Comparison of ENCODE assay signal across 30 mouse cellular contexts in genomic region chr16:37405536-37405935, GRCm38 (mm10). TPM values are rescaled to one million over a fixed set of nuclear protein-coding genes. Genes with fewer than 3 reads are reported as not detected.
A peak's percentile ranks its signal among the peaks of the same experiment; 100 is the strongest.
DNase-seq lines count a peak whose midpoint lies in the region; ATAC-seq and TF ChIP-seq lines count a peak whose summit lies in the region.
"Had no signal": no experiment of that assay in that cellular context is flagged by ENCODE, and none has a peak within 500 bp of the region (broad histone marks: within the 10 kb centered on the region; RNA-seq: fewer than 3 reads in every experiment).

No protein-coding gene starts in this region.

- peak in 1 of 2 experiments; percentile 25 for DNase-seq in layer of hippocampus, adult 2 months (ENCODE audit: low spot score in 2 of 2)
- no peak for DNase-seq in layer of hippocampus, adult 9-10 months (ENCODE audit: low spot score)
- DNase-seq in layer of hippocampus, adult 8-10 months (ENCODE audit: low spot score in 2 of 2), result peak; percentile 30 to 33
- peak; percentile 50 to 69 for DNase-seq in right cerebral cortex, postnatal 10 days (ENCODE audit: low spot score in 2 of 2)
- no peak for DNase-seq in cerebellum, adult 18-20 months
- DNase-seq: adrenal gland, postnatal 14 days; cerebellum, adult 2 months; cerebellum, postnatal 14 days; gastrocnemius, postnatal 10 days; heart, postnatal 36 days; kidney, adult 9 months; lung, postnatal 36 days; thymus, adult 18-20 months; thymus, postnatal 36 days had no signal

- H3K36me3 ChIP-seq in intestine, embryonic 16.5 days (ENCODE audit: control insufficient read depth, insufficient read depth, low read length), result no peaks in the 10 kb centered on the region
- no peaks in the 10 kb centered on the region for H3K36me3 ChIP-seq in intestine, embryonic 15.5 days
- H3K36me3 ChIP-seq: hindbrain, embryonic 12.5 days; limb, embryonic 13.5 days had no signal

- no peaks in the 10 kb centered on the region for H3K4me1 ChIP-seq in intestine, embryonic 16.5 days (ENCODE audit: control insufficient read depth, insufficient read depth, low read length)
- no peaks in the 10 kb centered on the region for H3K4me1 ChIP-seq in intestine, embryonic 15.5 days (replicated peaks)
- H3K4me1 ChIP-seq: forebrain, embryonic 13.5 days; hindbrain, embryonic 12.5 days; limb, embryonic 13.5 days had no signal

- WGBS in intestine, embryonic 16.5 days, result 59% methylated on average over 4 of the region's 4 CpGs
- 68% methylated on average over 4 of the region's 4 CpGs for WGBS in intestine, embryonic 15.5 days

- ATAC-seq in intestine, embryonic 16.5 days, result 0 out of 2 replicates have a peak, but pooled peaks have one; percentile 13
- no peak for ATAC-seq in intestine, embryonic 15.5 days
- no peak for ATAC-seq in granulocyte monocyte progenitor cell, adult 5-6 weeks (replicated peaks; ENCODE audit: poor library complexity, severe bottlenecking)
- ATAC-seq: forebrain, embryonic 13.5 days; hindbrain, postnatal 0 days; intestine, postnatal 0 days; midbrain, embryonic 16.5 days had no signal

- H3K4me2 ChIP-seq in intestine, embryonic 16.5 days (ENCODE audit: low read depth, low read length), result no peak overlapping the region
- H3K4me2 ChIP-seq in intestine, embryonic 15.5 days (replicated peaks), result no peak overlapping the region
- H3K4me2 ChIP-seq: forebrain, embryonic 13.5 days; hindbrain, embryonic 12.5 days; limb, embryonic 13.5 days; liver, embryonic 11.5 days; midbrain, embryonic 11.5 days had no signal

- no peaks in the 10 kb centered on the region for H3K9me3 ChIP-seq in intestine, embryonic 16.5 days (ENCODE audit: control insufficient read depth, low read length)
- H3K9me3 ChIP-seq in intestine, embryonic 15.5 days, result no peaks in the 10 kb centered on the region
- H3K9me3 ChIP-seq: forebrain, embryonic 13.5 days; hindbrain, embryonic 12.5 days; limb, embryonic 13.5 days had no signal

- no peak overlapping the region for H3K27ac ChIP-seq in intestine, embryonic 16.5 days (ENCODE audit: low read length)
- no peak overlapping the region for H3K27ac ChIP-seq in intestine, embryonic 15.5 days
- H3K27ac ChIP-seq in layer of hippocampus, adult 2 months, result peak overlapping the region; percentile 53; the same call in 1 of the 2 replicates
- H3K27ac ChIP-seq: forebrain, embryonic 13.5 days; hindbrain, embryonic 12.5 days; hindbrain, postnatal 0 days; limb, embryonic 13.5 days had no signal

- no peak overlapping the region for H3K4me3 ChIP-seq in intestine, embryonic 16.5 days (ENCODE audit: low read length)
- H3K4me3 ChIP-seq in intestine, embryonic 15.5 days (replicated peaks), result no peak overlapping the region
- no peak overlapping the region for H3K4me3 ChIP-seq in layer of hippocampus, adult 2 months
- H3K4me3 ChIP-seq: forebrain, embryonic 13.5 days; hindbrain, embryonic 12.5 days; limb, embryonic 13.5 days had no signal

- no peaks in the 10 kb centered on the region for H3K27me3 ChIP-seq in intestine, embryonic 16.5 days (replicated peaks; ENCODE audit: control insufficient read depth, insufficient read depth, low read length)
- H3K27me3 ChIP-seq in intestine, embryonic 15.5 days (replicated peaks), result no peaks in the 10 kb centered on the region
- H3K27me3 ChIP-seq: forebrain, embryonic 13.5 days; hindbrain, embryonic 12.5 days; limb, embryonic 13.5 days; Patski had no signal

- TF ChIP-seq CTCF in layer of hippocampus, adult 2 months (conservative IDR thresholded peaks at IDR 0.05), result no peak

- H3K9ac ChIP-seq in intestine, embryonic 16.5 days (ENCODE audit: low read depth, low read length), result no peak overlapping the region
- no peak overlapping the region for H3K9ac ChIP-seq in intestine, embryonic 15.5 days
- H3K9ac ChIP-seq: forebrain, embryonic 13.5 days; hindbrain, embryonic 12.5 days; limb, embryonic 13.5 days had no signal

RNA-seq across cellular contexts. Expression of gene Stxbp5l, which starts 20.8 kb away (rescaled TPM):
- polyA plus RNA-seq in intestine, embryonic 16.5 days (2015; fragmentation: Nextera tagmentation; extraction: Ambion mirVana), result 1.5 and 2.4 TPM in 2 replicates
- 2.5 TPM in 2 replicates for polyA plus RNA-seq in intestine, embryonic 15.5 days (2015; fragmentation: Nextera tagmentation; extraction: Ambion mirVana)
- total RNA-seq in layer of hippocampus, adult 2 months (2021), result 100 to 1,000 TPM; 145 to 151 TPM
- 100 to 1,000 TPM; 114 to 148 (median 127) TPM for total RNA-seq in layer of hippocampus, adult 8-10 months (2022)
- not detected in 2 replicates for total RNA-seq in granulocyte monocyte progenitor cell, adult 5-6 weeks (2014; fragmentation: Nextera tagmentation)
- total RNA-seq in granulocyte monocyte progenitor cell, adult 5-6 weeks (2017), result not detected in 2 replicates
- total RNA-seq: heart, postnatal 36 days; megakaryocyte, adult 5-6 weeks; MEL; neutrophil, adult 5-6 weeks had no signal
- polyA plus RNA-seq: gonadal fat pad, adult 2 months had no signal

Comparison
In these comparisons a context has a peak if more than half of its experiments do, and no peak if none do; other contexts are left out.
1. DNase-seq: peak in layer of hippocampus, adult 8-10 months (2 of 2) and right cerebral cortex, postnatal 10 days (2 of 2); none in layer of hippocampus, adult 9-10 months (single experiment) and cerebellum, adult 18-20 months (0 of 2).
2. RNA of gene Stxbp5l, which starts 20.8 kb away (total RNA-seq): 145 to 151 TPM in layer of hippocampus, adult 2 months and 114 to 148 TPM in layer of hippocampus, adult 8-10 months; not detected in granulocyte monocyte progenitor cell, adult 5-6 weeks; every median in the first group is over 100 times any median in the second.